Mouse (Mus musculus) large intestine, adult 2 months (tissue): ENCODE measurements around the gene Ttll11. TPM values are rescaled to one million over a fixed set of nuclear protein-coding genes. Genes with fewer than 3 reads are reported as not detected.

Experiments used
- DNase-seq: peaks from one replicate; pipeline ENCODE4 v3.0.0-alpha.2; 2012; ENCODE audit warnings: low read depth, low spot score
- WGBS: fragments of 180-500 bp; shearing (Covaris S2); methylation state at CpG from one replicate; pipeline ENCODE4 v1.1.7; 2018; 5-methylcytosine and 5-hydroxymethylcytosine counted together
- polyA plus RNA-seq: library from polyadenylated mRNA; depleted of rRNA; stranded (reverse); fragments of >200 nt; gene quantifications from 2 replicates; pipeline ENCODE4 v1.2.3, GENCODE M21; 2012

Ttll11 gene
- polyA plus RNA-seq, 1 experiment, result 0.24 TPM

GRCm38 (mm10) chr2:35834198-35834913 lies 145.4 kb downstream of the Ttll11 start:
- 97% methylated on average over 10 of the region's 10 CpGs for WGBS
- DNase-seq, result no peak

- WGBS, result 68% methylated on average over 6 of the region's 6 CpGs
- no peak for DNase-seq
Observed at GRCm38 (mm10) chr2:35833546-35833945, 146.2 kb downstream of the Ttll11 start.

GRCm38 (mm10) chr2:35832742-35833425 lies 146.8 kb downstream of the Ttll11 start:
- DNase-seq, result peak; percentile 22
- 11% methylated on average over 11 of the region's 11 CpGs for WGBS

- WGBS, result 83% methylated on average over 10 of the region's 10 CpGs
- DNase-seq, result no peak
Observed at GRCm38 (mm10) chr2:35831904-35832581, 147.7 kb downstream of the Ttll11 start.

- 83% methylated on average over 6 of the region's 6 CpGs for WGBS
- no peak for DNase-seq
Observed at GRCm38 (mm10) chr2:35830966-35831903, 148.5 kb downstream of the Ttll11 start.

- 94% methylated on average over 4 of the region's 4 CpGs for WGBS
- DNase-seq, result no peak
Observed at GRCm38 (mm10) chr2:35829136-35829535, 150.6 kb downstream of the Ttll11 start.

- DNase-seq, result no peak
- 93% methylated on average over 4 of the region's 4 CpGs for WGBS
Observed at GRCm38 (mm10) chr2:35827886-35828285, 151.8 kb downstream of the Ttll11 start.

- 72% methylated on average over 7 of the region's 7 CpGs for WGBS
- no peak for DNase-seq
Observed at GRCm38 (mm10) chr2:35825157-35825556, 154.6 kb downstream of the Ttll11 start.

- DNase-seq, result no peak
- 86% methylated on average over 6 of the region's 6 CpGs for WGBS
Observed at GRCm38 (mm10) chr2:35823589-35823988, 156.1 kb downstream of the Ttll11 start.

GRCm38 (mm10) chr2:35818883-35819282 lies 160.8 kb downstream of the Ttll11 start:
- 35% methylated on average over 2 of the region's 2 CpGs for WGBS

GRCm38 (mm10) chr2:35816056-35816661 lies 163.6 kb downstream of the Ttll11 start:
- no peak for DNase-seq
- 72% methylated on average over 5 of the region's 5 CpGs for WGBS

More at GRCm38 (mm10) chr2:35818883-35819282, 160.8 kb downstream of the Ttll11 start:
- no peak for DNase-seq

- WGBS, result 86% methylated on average over 2 of the region's 2 CpGs
- DNase-seq, result no peak
Observed at GRCm38 (mm10) chr2:35812561-35812933, 167.2 kb downstream of the Ttll11 start.

GRCm38 (mm10) chr2:35811801-35812560 lies 167.7 kb downstream of the Ttll11 start:
- WGBS, result 66% methylated on average over 14 of the region's 14 CpGs
- DNase-seq, result no peak

- DNase-seq, result no peak
- 68% methylated on average over 3 of the region's 3 CpGs for WGBS
Observed at GRCm38 (mm10) chr2:35810027-35810426, 169.7 kb downstream of the Ttll11 start.

- 32% methylated on average over 3 of the region's 3 CpGs for WGBS
- no peak for DNase-seq
Observed at GRCm38 (mm10) chr2:35809141-35809540, 170.6 kb downstream of the Ttll11 start.

GRCm38 (mm10) chr2:35805881-35806280 lies 173.8 kb downstream of the Ttll11 start:
- 74% methylated on average over 13 of the region's 13 CpGs for WGBS
- DNase-seq, result no peak

GRCm38 (mm10) chr2:35803095-35803494 lies 176.6 kb downstream of the Ttll11 start:
- DNase-seq, result no peak
- 85% methylated on average over 11 of the region's 11 CpGs for WGBS

GRCm38 (mm10) chr2:35801759-35802158 lies 178.0 kb downstream of the Ttll11 start:
- 97% methylated on average over 2 of the region's 2 CpGs for WGBS
- no peak for DNase-seq
